Mouse (Mus musculus): ENCODE data around the gene Slc12a3. TPM values are rescaled to one million over a fixed set of nuclear protein-coding genes. Genes with fewer than 3 reads are reported as not detected.

The Slc12a3 gene
- polyA plus RNA-seq, 1 experiment from 2014 or later = 0.10 TPM

DNA sequence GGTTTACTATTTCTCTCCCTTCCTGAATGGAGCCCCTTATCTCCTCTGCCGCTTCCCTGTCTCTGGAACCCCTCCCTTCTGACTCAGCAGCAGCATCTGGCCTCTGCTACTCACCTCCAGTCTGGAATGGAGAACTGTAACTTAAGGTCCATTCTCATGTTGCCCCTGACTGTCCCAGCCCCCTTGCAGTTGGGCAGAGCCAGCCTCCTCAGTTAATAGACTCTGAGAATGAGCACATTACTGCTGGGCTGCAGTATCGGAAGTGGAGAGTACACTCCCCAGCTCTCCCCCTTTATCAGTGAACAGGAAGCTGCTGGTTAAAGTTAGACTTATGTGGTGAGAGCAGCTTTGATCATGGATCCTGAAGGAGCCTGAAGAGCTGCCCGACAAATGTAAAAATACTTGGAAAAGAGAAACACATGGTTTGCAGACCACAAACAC, 46.6 kb downstream of the Slc12a3 start:
- Histone ChIP-seq H3K9me3 (replicated peaks) (no peaks in the 10 kb centered on the region), H3K9ac (no peak overlapping the region), H3K27me3 (replicated peaks) (no peaks in the 10 kb centered on the region), H3K4me2 (no peak overlapping the region), H3K27ac (ENCODE audit: poor library complexity, severe bottlenecking) (peak overlapping the region; percentile 14; the same call in 1 of the 2 replicates), H3K36me3 (no peaks in the 10 kb centered on the region), H3K4me3 (no peak overlapping the region), H3K4me1 (replicated peaks) (peaks cover 15% of the 10 kb centered on the region)
- peak; percentile 78 for ATAC-seq (ENCODE audit: insufficient number of reproducible peaks, low FRiP score)
- WGBS = 10% methylated on average over 3 of the region's 3 CpGs

GRCm38 (mm10) chr8:94376176-94376575, 47.2 kb downstream of the Slc12a3 start:
- no peaks in the 10 kb centered on the region for H3K9me3 ChIP-seq (replicated peaks)
- no peak for ATAC-seq (ENCODE audit: insufficient number of reproducible peaks, low FRiP score)
- H3K4me3 ChIP-seq = no peak overlapping the region
- no peak overlapping the region for H3K27ac ChIP-seq (ENCODE audit: poor library complexity, severe bottlenecking)
- WGBS = 73% methylated on average over 3 of the region's 3 CpGs
- H3K4me2 ChIP-seq = no peak overlapping the region
- H3K36me3 ChIP-seq = no peaks in the 10 kb centered on the region
- H3K27me3 ChIP-seq (replicated peaks) = no peaks in the 10 kb centered on the region
- H3K9ac ChIP-seq = no peak overlapping the region
- H3K4me1 ChIP-seq (replicated peaks) = peaks cover 15% of the 10 kb centered on the region

DNA sequence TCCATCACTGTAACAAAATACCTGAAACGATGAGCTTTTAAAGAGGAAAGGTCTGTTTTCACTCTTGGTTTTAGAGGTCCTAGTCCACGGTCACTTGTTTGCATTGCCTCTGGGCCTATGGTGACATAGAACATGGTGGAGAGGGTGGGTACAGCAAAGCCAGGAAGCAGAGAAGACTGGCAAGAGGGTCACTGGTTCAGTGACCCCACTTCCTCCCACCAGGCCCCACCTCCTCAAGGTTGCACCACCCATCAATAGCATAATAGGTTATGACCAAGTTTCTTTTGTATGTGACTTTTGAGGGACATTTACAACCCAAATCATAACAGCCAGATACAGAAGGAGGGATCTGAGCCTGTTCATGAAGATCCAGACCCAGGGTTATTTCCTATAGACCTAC, 47.6 kb downstream of the Slc12a3 start:
- H3K27ac ChIP-seq (ENCODE audit: poor library complexity, severe bottlenecking) = no peak overlapping the region
- 93% methylated on average over 2 of the region's 2 CpGs for WGBS
- H3K4me3 ChIP-seq = no peak overlapping the region
- H3K27me3 ChIP-seq (replicated peaks) = no peaks in the 10 kb centered on the region
- no peaks in the 10 kb centered on the region for H3K9me3 ChIP-seq (replicated peaks)
- no peak for ATAC-seq (ENCODE audit: insufficient number of reproducible peaks, low FRiP score)
- no peak overlapping the region for H3K4me2 ChIP-seq
- peaks cover 15% of the 10 kb centered on the region for H3K4me1 ChIP-seq (replicated peaks)
- H3K9ac ChIP-seq = no peak overlapping the region
- no peaks in the 10 kb centered on the region for H3K36me3 ChIP-seq

DNA sequence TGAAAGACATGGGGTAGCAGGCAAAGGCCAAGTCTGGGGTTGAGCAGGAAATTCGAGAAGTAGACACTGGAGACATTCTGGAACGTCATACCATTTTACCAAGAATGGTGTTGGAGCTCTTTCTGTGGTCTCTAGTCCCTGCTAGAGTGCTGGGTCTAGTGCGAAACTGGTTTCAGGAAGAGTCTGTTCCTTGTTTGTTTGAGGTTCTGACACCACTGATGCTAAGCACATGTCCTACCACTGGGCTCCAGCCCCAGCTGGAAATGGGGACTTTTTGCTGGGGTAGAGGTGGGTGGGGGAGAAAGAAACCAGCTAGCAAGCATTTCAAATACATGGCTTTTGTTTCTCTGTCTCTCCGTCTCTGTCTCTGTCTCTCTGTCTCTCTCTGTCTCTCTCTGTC, 48.0 kb downstream of the Slc12a3 start:
- Histone ChIP-seq H3K4me2 (no peak overlapping the region), H3K27me3 (replicated peaks) (no peaks in the 10 kb centered on the region), H3K4me3 (no peak overlapping the region), H3K9me3 (replicated peaks) (no peaks in the 10 kb centered on the region), H3K36me3 (no peaks in the 10 kb centered on the region), H3K9ac (no peak overlapping the region), H3K27ac (ENCODE audit: poor library complexity, severe bottlenecking) (no peak overlapping the region), H3K4me1 (replicated peaks) (peaks cover 15% of the 10 kb centered on the region)
- ATAC-seq (ENCODE audit: insufficient number of reproducible peaks, low FRiP score) = no peak
- WGBS = 85% methylated on average over 4 of the region's 4 CpGs

DNA sequence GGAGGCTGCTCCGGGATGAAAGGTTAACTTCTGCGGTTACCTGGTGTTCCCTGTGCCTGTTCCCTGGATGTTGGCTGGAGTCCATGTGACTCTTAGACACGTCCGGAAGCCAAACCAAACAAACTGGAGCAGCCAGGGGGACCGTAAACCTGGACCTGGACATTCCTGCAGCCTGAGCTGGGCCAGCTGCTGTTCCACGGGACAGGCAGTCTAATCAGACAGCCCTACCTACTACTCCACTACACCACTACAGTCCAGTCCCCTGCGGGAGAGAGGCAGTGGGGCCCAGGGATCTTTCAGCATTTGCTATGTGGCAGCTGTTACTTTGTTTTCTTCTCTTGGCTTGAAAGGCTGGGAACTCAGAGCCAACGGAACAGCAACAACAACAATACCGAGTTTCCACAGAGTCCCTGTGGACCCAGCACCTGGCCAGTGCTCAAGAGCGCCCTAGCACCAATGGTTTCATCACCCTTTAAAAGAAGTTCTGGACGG, 48.8 kb downstream of the Slc12a3 start:
- H3K4me2 ChIP-seq = no peak overlapping the region
- H3K4me3 ChIP-seq = no peak overlapping the region
- H3K27me3 ChIP-seq (replicated peaks) = no peaks in the 10 kb centered on the region
- H3K27ac ChIP-seq (ENCODE audit: poor library complexity, severe bottlenecking) = no peak overlapping the region
- H3K9ac ChIP-seq = no peak overlapping the region
- 50% methylated on average over 11 of the region's 11 CpGs for WGBS
- peaks cover 15% of the 10 kb centered on the region for H3K4me1 ChIP-seq (replicated peaks)
- H3K36me3 ChIP-seq = no peaks in the 10 kb centered on the region
- peak; percentile 3; the same call in 1 of the 2 replicates for ATAC-seq (ENCODE audit: insufficient number of reproducible peaks, low FRiP score)
- H3K9me3 ChIP-seq (replicated peaks) = no peaks in the 10 kb centered on the region

DNA sequence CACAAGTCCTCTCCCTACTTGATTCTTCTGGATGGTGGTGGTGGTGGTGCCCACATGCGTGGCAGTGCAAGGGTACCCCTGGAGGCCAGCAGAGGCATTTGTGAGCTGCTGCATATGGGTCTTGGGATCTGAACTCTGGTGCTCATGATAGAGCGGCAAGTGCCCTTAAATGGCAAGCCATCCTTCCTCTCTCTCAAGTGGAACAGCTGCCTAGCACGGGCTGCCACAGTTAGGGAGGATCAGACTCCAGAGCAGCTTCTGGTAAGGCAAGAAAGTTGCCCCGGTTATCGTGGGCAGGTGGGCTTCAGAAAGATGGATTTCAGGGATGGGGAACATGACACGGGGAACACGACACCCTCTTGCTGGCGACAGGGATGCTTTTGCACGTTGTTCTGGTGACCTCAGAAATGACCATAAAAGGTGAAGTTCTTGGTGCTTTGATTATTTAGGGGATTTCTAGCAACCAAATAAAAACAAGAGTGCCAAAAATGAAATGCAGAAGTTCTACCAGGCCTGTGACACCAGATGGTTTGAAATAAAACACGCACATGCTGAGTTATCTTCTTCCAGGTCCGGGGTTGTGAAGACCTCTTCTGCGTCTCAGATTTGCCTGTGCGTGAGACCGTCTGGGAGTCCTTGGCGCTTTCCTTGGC, 49.9 kb downstream of the Slc12a3 start:
- peaks cover 15% of the 10 kb centered on the region for H3K4me1 ChIP-seq (replicated peaks)
- no peak overlapping the region for H3K27ac ChIP-seq (ENCODE audit: poor library complexity, severe bottlenecking)
- no peak overlapping the region for H3K4me2 ChIP-seq
- no peak overlapping the region for H3K4me3 ChIP-seq
- no peaks in the 10 kb centered on the region for H3K9me3 ChIP-seq (replicated peaks)
- 69% methylated on average over 15 of the region's 15 CpGs for WGBS
- no peak overlapping the region for H3K9ac ChIP-seq
- H3K27me3 ChIP-seq (replicated peaks) = no peaks in the 10 kb centered on the region
- ATAC-seq (ENCODE audit: insufficient number of reproducible peaks, low FRiP score) = no peak
- H3K36me3 ChIP-seq = no peaks in the 10 kb centered on the region

DNA sequence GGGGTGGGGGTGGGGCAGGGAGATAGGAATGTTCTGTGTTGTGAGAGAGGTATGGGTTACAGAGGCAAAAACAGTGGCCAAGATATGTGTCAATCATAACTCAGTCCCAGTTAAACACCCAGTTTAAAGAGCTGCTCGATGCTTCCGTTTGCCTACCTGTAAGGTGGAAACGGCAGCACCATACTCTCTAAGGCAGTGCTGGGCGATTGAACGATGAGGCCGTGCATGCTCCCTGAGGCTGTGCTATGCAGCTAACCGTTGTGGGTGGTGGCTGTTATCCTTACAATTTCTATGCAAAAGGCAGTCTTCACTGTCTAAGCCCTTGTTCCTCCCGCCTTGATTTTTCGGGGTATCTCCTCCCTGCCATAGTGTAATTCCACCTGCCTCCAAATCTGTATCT, 50.7 kb downstream of the Slc12a3 start:
- ATAC-seq (ENCODE audit: insufficient number of reproducible peaks, low FRiP score) = no peak
- H3K4me2 ChIP-seq = no peak overlapping the region
- H3K4me1 ChIP-seq (replicated peaks) = peaks cover 15% of the 10 kb centered on the region
- H3K36me3 ChIP-seq = no peaks in the 10 kb centered on the region
- 86% methylated on average over 9 of the region's 9 CpGs for WGBS
- H3K27me3 ChIP-seq (replicated peaks) = no peaks in the 10 kb centered on the region
- H3K27ac ChIP-seq (ENCODE audit: poor library complexity, severe bottlenecking) = no peak overlapping the region
- no peak overlapping the region for H3K9ac ChIP-seq
- no peaks in the 10 kb centered on the region for H3K9me3 ChIP-seq (replicated peaks)
- no peak overlapping the region for H3K4me3 ChIP-seq

DNA sequence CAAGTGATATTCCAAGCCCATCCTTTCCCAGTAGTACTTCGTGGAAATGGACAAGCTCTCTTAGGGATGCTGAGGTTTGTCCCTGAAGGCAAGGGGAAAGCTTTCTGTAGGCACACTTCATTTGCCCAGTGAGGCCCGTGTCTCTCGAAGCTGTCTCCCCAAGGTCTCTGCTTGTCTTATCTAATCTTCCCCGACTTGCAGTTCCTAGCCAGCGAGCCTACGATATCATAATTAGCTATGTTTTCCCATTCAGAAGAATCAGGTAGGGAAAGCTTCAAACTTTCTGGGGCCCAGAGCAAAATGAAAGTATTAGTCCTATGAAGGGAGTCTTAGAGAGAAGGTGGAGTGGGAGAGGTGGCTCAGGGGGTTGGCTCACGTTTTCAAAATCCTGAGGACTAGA, 55.2 kb downstream of the Slc12a3 start:
- Histone ChIP-seq H3K27me3 (replicated peaks) (no peaks in the 10 kb centered on the region), H3K9ac (no peak overlapping the region), H3K4me3 (no peak overlapping the region), H3K27ac (ENCODE audit: poor library complexity, severe bottlenecking) (no peak overlapping the region), H3K4me2 (no peak overlapping the region), H3K9me3 (replicated peaks) (no peaks in the 10 kb centered on the region), H3K36me3 (peaks cover under 1% of the 10 kb centered on the region; the same call in 1 of the 2 replicates), H3K4me1 (replicated peaks) (peaks cover 17% of the 10 kb centered on the region)
- no peak for ATAC-seq (ENCODE audit: insufficient number of reproducible peaks, low FRiP score)
- 70% methylated on average over 7 of the region's 7 CpGs for WGBS

- Histone ChIP-seq H3K4me1 (replicated peaks) (peaks cover 17% of the 10 kb centered on the region), H3K27me3 (replicated peaks) (no peaks in the 10 kb centered on the region), H3K4me2 (peak overlapping the region; percentile 84), H3K27ac (ENCODE audit: poor library complexity, severe bottlenecking) (peak overlapping the region; percentile 77), H3K9ac (peak overlapping the region; percentile 93), H3K9me3 (replicated peaks) (no peaks in the 10 kb centered on the region), H3K4me3 (peak overlapping the region; percentile 92), H3K36me3 (peaks cover 15% of the 10 kb centered on the region)
- ATAC-seq (ENCODE audit: insufficient number of reproducible peaks, low FRiP score) = no peak
- WGBS = 27% methylated on average over 20 of the region's 20 CpGs
Measured at GRCm38 (mm10) chr8:94385506-94386213, 56.7 kb downstream of the Slc12a3 start.

- Histone ChIP-seq H3K4me1 (replicated peaks) (peaks cover 17% of the 10 kb centered on the region), H3K27ac (ENCODE audit: poor library complexity, severe bottlenecking) (peak within 1 kb of the TSS; percentile 94), H3K4me2 (peak within 1 kb of the TSS; percentile 84), H3K9me3 (replicated peaks) (no peaks in the 10 kb centered on the region), H3K27me3 (replicated peaks) (no peaks in the 10 kb centered on the region), H3K4me3 (peak within 1 kb of the TSS; percentile 92), H3K9ac (peak within 1 kb of the TSS; percentile 96), H3K36me3 (peaks cover 23% of the 10 kb centered on the region)
- under 1% methylated on average over 65 of the region's 65 CpGs for WGBS
- ATAC-seq (ENCODE audit: insufficient number of reproducible peaks, low FRiP score) = peak; percentile 99
Measured at GRCm38 (mm10) chr8:94386214-94387026, 57.4 kb downstream of the Slc12a3 start, which contains the start of gene Herpud1. TSS of gene Herpud1 (plus strand) at chr8:94386438.
